Mouse (Mus musculus): ENCODE measurements around the gene Robo1.

Gene Robo1

GRCm38 (mm10) chr16:72828381-72828780 is 520.3 kb downstream of the Robo1 start:
- no peak for DNase-seq (ENCODE audit: low spot score in 2 of 2)

GRCm38 (mm10) chr16:72829530-72829929 is 521.4 kb downstream of the Robo1 start:
- DNase-seq (ENCODE audit: low spot score in 2 of 2), result no peak

GRCm38 (mm10) chr16:72830394-72831056 is 522.4 kb downstream of the Robo1 start:
- DNase-seq (ENCODE audit: low spot score in 2 of 2), result no peak

- DNase-seq (ENCODE audit: low spot score in 2 of 2), result no peak
These were observed 526.2 kb downstream of the Robo1 start for GRCm38 (mm10) chr16:72834266-72834665.

- no peak for DNase-seq (ENCODE audit: low spot score in 2 of 2)
These were observed 530.9 kb downstream of the Robo1 start for GRCm38 (mm10) chr16:72839031-72839430.

GRCm38 (mm10) chr16:72841066-72841465 is 533.0 kb downstream of the Robo1 start:
- no peak for DNase-seq (ENCODE audit: low spot score in 2 of 2)

- no peak for DNase-seq (ENCODE audit: low spot score in 2 of 2)
These were observed 546.0 kb downstream of the Robo1 start for GRCm38 (mm10) chr16:72854101-72854500.

GRCm38 (mm10) chr16:72854809-72855503 is 546.9 kb downstream of the Robo1 start:
- DNase-seq (ENCODE audit: low spot score in 2 of 2), result no peak

- DNase-seq (ENCODE audit: low spot score in 2 of 2), result no peak
These were observed 553.7 kb downstream of the Robo1 start for GRCm38 (mm10) chr16:72861707-72862277.

- DNase-seq (ENCODE audit: low spot score in 2 of 2), result no peak
These were observed 557.9 kb downstream of the Robo1 start for GRCm38 (mm10) chr16:72866011-72866410.

- no peak for DNase-seq (ENCODE audit: low spot score in 2 of 2)
These were observed 567.0 kb downstream of the Robo1 start for GRCm38 (mm10) chr16:72874934-72875732.

GRCm38 (mm10) chr16:72888108-72888507 is 580.0 kb downstream of the Robo1 start:
- DNase-seq (ENCODE audit: low spot score in 2 of 2), result no peak

GRCm38 (mm10) chr16:72889401-72889800 is 581.3 kb downstream of the Robo1 start:
- DNase-seq (ENCODE audit: low spot score in 2 of 2), result no peak

GRCm38 (mm10) chr16:72897125-72897524 is 589.0 kb downstream of the Robo1 start:
- no peak for DNase-seq (ENCODE audit: low spot score in 2 of 2)

- DNase-seq (ENCODE audit: low spot score in 2 of 2), result no peak
These were observed 600.8 kb downstream of the Robo1 start for GRCm38 (mm10) chr16:72908895-72909294.

GRCm38 (mm10) chr16:72913134-72913533 is 605.0 kb downstream of the Robo1 start:
- no peak for DNase-seq (ENCODE audit: low spot score in 2 of 2)

- no peak for DNase-seq (ENCODE audit: low spot score in 2 of 2)
These were observed 606.0 kb downstream of the Robo1 start for GRCm38 (mm10) chr16:72914068-72914630.

- DNase-seq (ENCODE audit: low spot score in 2 of 2), result no peak
These were observed 611.9 kb downstream of the Robo1 start for GRCm38 (mm10) chr16:72920013-72920412.

- DNase-seq (ENCODE audit: low spot score in 2 of 2), result no peak
These were observed 616.5 kb downstream of the Robo1 start for GRCm38 (mm10) chr16:72924423-72925224.

GRCm38 (mm10) chr16:72928525-72929122 is 620.5 kb downstream of the Robo1 start:
- no peak for DNase-seq (ENCODE audit: low spot score in 2 of 2)

- DNase-seq (ENCODE audit: low spot score in 2 of 2), result no peak
These were observed 622.8 kb downstream of the Robo1 start for GRCm38 (mm10) chr16:72930871-72931270.

Measured in spleen, postnatal 14 days (tissue).